Mouse (Mus musculus) stomach, embryonic 16.5 days (tissue): Measurements from ENCODE around the gene Trim45. TPM values are rescaled to one million over a fixed set of nuclear protein-coding genes. Genes with fewer than 3 reads are reported as not detected.

Experiments
- ATAC-seq: fragments of 200-750 bp; cut with Nextera tagmentation; 2 replicates; pipeline ENCODE4 v1.8.0; 2017; ENCODE audit warnings: moderate number of reproducible peaks, moderate TSS enrichment; ENCODE audit not compliant: insufficient read depth, low FRiP score
- H3K27ac ChIP-seq: fragments of 300-500 bp; sonication (generic); 2 replicates; pipeline ENCODE4 v1.5.1; 2014; ENCODE audit warnings: low read length
- H3K27me3 ChIP-seq: fragments of 300-500 bp; sonication (generic); 2 replicates; pipeline ENCODE4 v1.6.1; 2014; ENCODE audit warnings: low read length, control low read depth, mixed read lengths; ENCODE audit not compliant: control insufficient read depth, insufficient read depth
- H3K36me3 ChIP-seq: fragments of 300-500 bp; sonication (generic); 2 replicates; pipeline ENCODE4 v1.6.1; 2014; ENCODE audit warnings: low read length; ENCODE audit not compliant: control insufficient read depth, insufficient read depth
- H3K4me1 ChIP-seq: fragments of 300-500 bp; sonication (generic); 2 replicates; pipeline ENCODE4 v1.6.1; 2014; ENCODE audit warnings: low read length, control low read depth, mixed read lengths; ENCODE audit not compliant: control insufficient read depth, insufficient read depth
- H3K4me2 ChIP-seq: fragments of 300-500 bp; sonication (generic); 2 replicates; pipeline ENCODE4 v1.6.1; 2014; ENCODE audit warnings: low read depth, low read length, mixed read lengths
- H3K4me3 ChIP-seq: fragments of 300-500 bp; sonication (generic); replicated peaks from 2 replicates; pipeline ENCODE4 v1.5.1; 2014; ENCODE audit warnings: mild to moderate bottlenecking, low read length
- H3K9ac ChIP-seq: fragments of 300-500 bp; sonication (generic); 2 replicates; pipeline ENCODE4 v1.6.1; 2014; ENCODE audit warnings: low read length
- H3K9me3 ChIP-seq: fragments of 300-500 bp; sonication (generic); replicated peaks from 2 replicates; pipeline ENCODE4 v1.6.1; 2016; ENCODE audit warnings: low read length, control low read depth; ENCODE audit not compliant: control insufficient read depth
- WGBS: fragments of 180-500 bp; shearing (Covaris S2); extraction: QIAGEN DNeasy Blood & Tissue Kit; methylation state at CpG from one replicate; pipeline ENCODE4 v1.1.7; 2014; 5-methylcytosine and 5-hydroxymethylcytosine counted together
- polyA plus RNA-seq: library from polyadenylated mRNA; unstranded; fragments of >200 nt; fragmentation: Nextera tagmentation; extraction: Ambion mirVana; gene quantifications from 2 replicates; pipeline ENCODE4 v1.2.1, GENCODE M21; 2015

The Trim45 gene
- polyA plus RNA-seq, 1 experiment from 2014 or later, result 6.4 TPM

DNA sequence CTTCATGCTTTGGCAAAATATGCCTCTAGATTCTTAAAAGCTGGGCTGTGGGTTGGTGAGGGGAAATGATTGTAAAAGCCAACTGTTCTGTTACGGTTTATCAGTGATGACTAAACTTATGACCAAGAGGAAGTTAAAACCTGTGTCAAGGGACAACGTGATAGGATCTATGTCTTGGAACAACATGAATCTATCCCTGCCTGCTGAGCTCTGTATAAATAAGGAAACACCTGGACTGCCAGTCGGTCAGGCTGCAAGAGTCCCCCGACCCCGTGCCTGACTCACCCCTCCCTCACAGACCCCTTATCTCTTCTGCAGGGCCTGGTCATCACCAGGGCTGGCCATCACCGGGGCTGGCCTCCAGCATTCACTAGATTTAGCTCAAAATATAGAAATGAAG is 15.9 kb upstream of the Trim45 start:
- no peak overlapping the region for H3K4me2 ChIP-seq
- no peak overlapping the region for H3K4me3 ChIP-seq
- no peaks in the 10 kb centered on the region for H3K36me3 ChIP-seq
- WGBS, result 33% methylated on average over 6 of the region's 6 CpGs
- no peaks in the 10 kb centered on the region for H3K9me3 ChIP-seq
- H3K9ac ChIP-seq, result no peak overlapping the region
- no peak overlapping the region for H3K27ac ChIP-seq
- H3K4me1 ChIP-seq, result peaks cover 3% of the 10 kb centered on the region; the same call in 1 of the 2 replicates
- ATAC-seq, result no peak
- H3K27me3 ChIP-seq, result no peaks in the 10 kb centered on the region

GRCm38 (mm10) chr3:100906916-100907315 is 15.1 kb upstream of the Trim45 start:
- H3K4me2 ChIP-seq, result no peak overlapping the region
- no peak overlapping the region for H3K27ac ChIP-seq
- no peaks in the 10 kb centered on the region for H3K9me3 ChIP-seq
- no peak overlapping the region for H3K9ac ChIP-seq
- H3K36me3 ChIP-seq, result no peaks in the 10 kb centered on the region
- WGBS, result 34% methylated on average over 3 of the region's 3 CpGs
- peaks cover 3% of the 10 kb centered on the region; the same call in 1 of the 2 replicates for H3K4me1 ChIP-seq
- no peaks in the 10 kb centered on the region for H3K27me3 ChIP-seq
- no peak overlapping the region for H3K4me3 ChIP-seq
- ATAC-seq, result no peak

GRCm38 (mm10) chr3:100908594-100908993 is 13.4 kb upstream of the Trim45 start:
- Histone ChIP-seq H3K9me3 (no peaks in the 10 kb centered on the region), H3K4me1 (peaks cover 3% of the 10 kb centered on the region; the same call in 1 of the 2 replicates), H3K27me3 (no peaks in the 10 kb centered on the region), H3K4me3 (no peak overlapping the region), H3K9ac (no peak overlapping the region), H3K4me2 (0 out of 2 replicates have a peak overlapping the region, but pooled peaks have one; percentile 3), H3K27ac (no peak overlapping the region), H3K36me3 (no peaks in the 10 kb centered on the region)
- 38% methylated on average over 6 of the region's 6 CpGs for WGBS
- ATAC-seq, result no peak

- peaks cover 3% of the 10 kb centered on the region; the same call in 1 of the 2 replicates for H3K4me1 ChIP-seq
- no peaks in the 10 kb centered on the region for H3K9me3 ChIP-seq
- no peak for ATAC-seq
- no peaks in the 10 kb centered on the region for H3K27me3 ChIP-seq
- no peaks in the 10 kb centered on the region for H3K36me3 ChIP-seq
- H3K4me3 ChIP-seq, result no peak overlapping the region
- 32% methylated on average over 5 of the region's 5 CpGs for WGBS
- no peak overlapping the region for H3K4me2 ChIP-seq
- no peak overlapping the region; the same call in 1 of the 2 replicates for H3K9ac ChIP-seq
- peak overlapping the region; percentile 61; the same call in 1 of the 2 replicates for H3K27ac ChIP-seq
Measured at GRCm38 (mm10) chr3:100910621-100911020, 11.4 kb upstream of the Trim45 start.

DNA sequence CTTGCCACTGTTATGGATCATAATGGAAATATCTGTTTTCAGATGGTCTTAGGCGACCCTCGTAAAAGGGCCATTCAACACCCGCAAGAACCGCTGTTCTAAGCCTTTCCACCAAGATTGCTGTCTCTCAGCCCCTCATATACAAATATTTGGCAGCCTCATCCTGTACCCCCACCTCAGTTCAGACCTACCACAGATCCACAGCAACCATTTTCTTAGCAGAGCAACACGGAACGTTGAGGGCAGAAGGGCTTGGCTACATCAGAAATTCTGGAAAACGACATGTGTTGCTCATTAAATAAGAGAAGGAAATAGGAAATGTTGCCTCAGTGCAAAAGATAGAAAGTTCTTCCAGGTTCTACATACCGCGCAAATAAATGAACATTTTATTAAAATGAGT is 11.0 kb upstream of the Trim45 start:
- H3K27ac ChIP-seq, result peak overlapping the region; percentile 61
- no peaks in the 10 kb centered on the region for H3K36me3 ChIP-seq
- no peaks in the 10 kb centered on the region for H3K27me3 ChIP-seq
- WGBS, result 42% methylated on average over 9 of the region's 9 CpGs
- H3K4me3 ChIP-seq, result no peak overlapping the region
- H3K4me1 ChIP-seq, result peaks cover 3% of the 10 kb centered on the region; the same call in 1 of the 2 replicates
- H3K4me2 ChIP-seq, result no peak overlapping the region
- no peak for ATAC-seq
- no peak overlapping the region; the same call in 1 of the 2 replicates for H3K9ac ChIP-seq
- H3K9me3 ChIP-seq, result no peaks in the 10 kb centered on the region

- Histone ChIP-seq H3K27ac (no peak overlapping the region), H3K9me3 (no peaks in the 10 kb centered on the region), H3K4me1 (peaks cover 3% of the 10 kb centered on the region; the same call in 1 of the 2 replicates), H3K27me3 (no peaks in the 10 kb centered on the region), H3K9ac (no peak overlapping the region), H3K36me3 (no peaks in the 10 kb centered on the region), H3K4me3 (no peak overlapping the region), H3K4me2 (no peak overlapping the region)
- peak; percentile 84 for ATAC-seq
- 41% methylated on average over 7 of the region's 7 CpGs for WGBS
Measured at GRCm38 (mm10) chr3:100911498-100912213, 10.3 kb upstream of the Trim45 start.

GRCm38 (mm10) chr3:100916844-100917243 is 5.2 kb upstream of the Trim45 start:
- Histone ChIP-seq H3K4me2 (peak overlapping the region; percentile 9; the same call in 1 of the 2 replicates), H3K4me1 (peaks cover 5% of the 10 kb centered on the region; the same call in 1 of the 2 replicates), H3K36me3 (no peaks in the 10 kb centered on the region), H3K27me3 (no peaks in the 10 kb centered on the region), H3K27ac (no peak overlapping the region), H3K9me3 (no peaks in the 10 kb centered on the region), H3K9ac (no peak overlapping the region), H3K4me3 (no peak overlapping the region)
- no peak for ATAC-seq
- 13% methylated on average over 7 of the region's 7 CpGs for WGBS

DNA sequence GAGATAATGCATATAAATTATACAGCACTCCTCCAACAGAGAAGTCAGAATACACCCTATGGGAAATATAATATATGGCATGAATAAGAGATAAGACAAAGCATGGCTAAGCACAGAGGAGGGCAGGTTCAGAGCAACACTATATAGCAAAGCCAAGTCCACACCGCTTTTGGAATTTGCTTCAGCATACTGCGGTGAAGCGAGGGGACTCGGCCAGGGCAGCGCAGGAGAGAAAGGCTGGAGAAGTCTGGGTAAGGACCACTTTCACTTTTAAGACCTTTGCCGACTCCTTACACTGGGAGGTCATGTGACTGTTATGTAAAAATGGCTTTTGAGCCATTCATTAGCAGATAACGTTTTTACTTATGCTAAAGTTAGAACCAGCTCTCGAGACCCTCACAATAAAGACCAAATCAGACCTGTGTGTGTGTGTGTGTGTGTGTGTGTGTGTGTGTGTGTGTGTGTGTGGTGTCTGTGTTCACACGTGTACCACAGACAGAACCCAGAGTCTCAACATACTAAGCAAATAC is 1.3 kb upstream of the Trim45 start:
- H3K9ac ChIP-seq, result no peak overlapping the region
- H3K4me3 ChIP-seq, result no peak overlapping the region
- peaks cover 28% of the 10 kb centered on the region for H3K4me1 ChIP-seq
- H3K27me3 ChIP-seq, result no peaks in the 10 kb centered on the region
- WGBS, result 78% methylated on average over 9 of the region's 9 CpGs
- no peak overlapping the region for H3K4me2 ChIP-seq
- no peak for ATAC-seq
- H3K9me3 ChIP-seq, result no peaks in the 10 kb centered on the region
- H3K36me3 ChIP-seq, result no peaks in the 10 kb centered on the region
- H3K27ac ChIP-seq, result no peak overlapping the region
